Mouse (Mus musculus) cerebellum, adult 9-10 months (tissue): ENCODE results near the gene Zfp644.

ENCODE experiments used
- DNase-seq: peaks from one replicate; pipeline ENCODE4 v3.0.0; 2022

Gene Zfp644

DNA sequence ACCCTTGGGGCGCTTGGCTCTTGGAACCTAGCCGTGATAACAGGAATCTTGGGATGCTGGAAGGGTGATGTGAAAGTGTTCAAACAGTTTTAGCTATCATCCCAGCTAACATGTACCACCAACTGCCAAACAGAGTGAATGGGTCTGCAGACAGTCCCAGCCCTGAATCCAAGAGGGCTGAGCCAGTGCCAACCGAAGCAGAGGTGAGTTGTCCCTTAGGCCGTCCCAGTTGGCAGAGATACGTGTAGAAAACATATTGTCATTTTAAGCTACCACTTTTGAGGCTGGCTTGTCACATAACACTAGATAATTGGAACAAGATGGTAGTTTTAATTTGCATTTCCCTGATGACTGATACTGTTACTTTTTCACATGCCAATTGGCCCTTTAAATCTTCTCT is 106.4 kb downstream of the Zfp644 start:
- no peak for DNase-seq

DNA sequence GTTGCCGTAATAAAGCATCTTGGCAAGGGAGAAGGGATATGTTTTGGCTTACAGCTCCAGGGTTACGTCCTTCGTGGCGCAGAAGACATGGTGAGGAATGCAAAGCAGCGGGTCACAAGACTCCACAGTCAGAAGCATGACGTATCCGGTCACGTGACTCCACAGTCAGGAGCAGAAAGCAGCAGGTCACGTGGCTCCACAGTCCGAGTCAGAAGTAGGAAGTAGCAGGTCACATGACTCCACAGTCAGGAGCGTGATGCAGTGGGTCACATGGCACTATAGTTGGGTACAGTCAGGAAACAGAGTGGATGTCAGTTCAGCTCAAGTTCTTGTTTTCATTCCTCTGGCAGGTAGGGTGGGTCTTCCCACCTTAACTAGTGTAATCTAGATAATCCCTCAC is 107.4 kb downstream of the Zfp644 start:
- DNase-seq, result no peak

DNA sequence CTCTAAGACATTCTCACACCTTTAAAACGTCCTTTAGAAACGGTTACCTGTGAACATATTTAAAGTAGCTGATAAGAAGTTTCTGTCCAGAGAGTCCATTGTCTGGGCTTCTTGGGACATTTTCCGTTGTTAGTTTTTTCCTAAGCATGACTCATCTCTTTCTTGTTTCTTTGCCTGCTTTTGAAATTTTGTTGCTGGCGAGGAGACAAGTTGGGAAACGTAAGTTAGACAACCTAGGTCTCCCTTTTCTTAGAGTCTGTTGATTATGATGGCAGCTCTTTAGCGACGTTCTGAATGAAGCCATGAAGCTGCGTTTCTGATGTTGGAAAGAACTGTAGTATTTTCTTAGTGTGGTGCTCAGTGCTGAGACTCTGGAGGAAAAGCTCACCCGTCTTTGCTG is 108.1 kb downstream of the Zfp644 start:
- no peak for DNase-seq

DNA sequence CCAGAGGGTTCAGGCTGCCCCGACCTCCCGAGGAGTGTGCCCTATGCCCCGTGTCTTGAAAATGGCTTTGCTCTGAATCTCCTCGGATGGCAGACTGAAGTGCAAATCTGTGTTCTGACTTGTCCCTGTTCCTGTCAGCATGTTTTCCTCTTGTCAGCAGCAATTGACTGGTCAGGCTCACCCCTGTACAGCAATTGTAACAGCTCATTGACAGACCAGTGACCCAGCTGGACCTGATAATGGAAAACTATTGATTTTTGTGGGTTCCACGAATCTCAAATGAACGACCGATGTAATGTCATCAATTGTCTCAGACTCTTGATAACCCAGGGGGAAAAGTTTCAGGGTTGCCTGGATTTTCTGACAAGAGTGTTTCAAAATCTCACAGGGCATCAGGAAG is 116.1 kb downstream of the Zfp644 start:
- no peak for DNase-seq

DNA sequence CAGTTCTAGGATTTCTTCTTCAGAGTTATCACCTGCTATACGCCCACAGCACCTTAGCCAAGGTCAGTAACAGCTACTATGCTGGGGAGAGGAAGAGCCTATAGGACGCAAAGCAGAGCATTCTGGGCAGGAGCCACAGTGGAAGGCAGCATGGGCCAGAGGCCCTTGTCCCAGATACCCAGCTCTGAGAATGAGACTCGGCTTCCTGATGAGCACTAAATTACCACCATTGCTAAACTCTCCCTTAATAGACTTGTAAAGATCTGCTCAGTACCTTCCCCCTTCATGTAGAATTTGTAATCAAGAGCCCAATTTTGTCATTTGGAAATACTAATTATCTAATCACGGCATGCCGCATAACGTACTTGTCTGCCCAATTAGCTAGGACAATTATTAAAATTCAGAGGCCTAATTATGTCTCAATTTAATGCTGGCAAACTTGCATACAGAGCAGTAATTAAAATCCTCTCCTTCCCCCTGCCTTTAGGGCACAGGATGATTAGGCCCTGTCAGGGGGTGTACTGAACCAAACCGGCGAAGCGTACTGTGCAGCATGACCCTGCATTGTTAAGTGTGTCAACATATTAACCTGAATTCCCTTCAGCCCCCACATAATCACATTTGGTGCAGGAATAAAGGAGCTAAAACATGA is 119.7 kb downstream of the Zfp644 start:
- DNase-seq, result no peak

DNA sequence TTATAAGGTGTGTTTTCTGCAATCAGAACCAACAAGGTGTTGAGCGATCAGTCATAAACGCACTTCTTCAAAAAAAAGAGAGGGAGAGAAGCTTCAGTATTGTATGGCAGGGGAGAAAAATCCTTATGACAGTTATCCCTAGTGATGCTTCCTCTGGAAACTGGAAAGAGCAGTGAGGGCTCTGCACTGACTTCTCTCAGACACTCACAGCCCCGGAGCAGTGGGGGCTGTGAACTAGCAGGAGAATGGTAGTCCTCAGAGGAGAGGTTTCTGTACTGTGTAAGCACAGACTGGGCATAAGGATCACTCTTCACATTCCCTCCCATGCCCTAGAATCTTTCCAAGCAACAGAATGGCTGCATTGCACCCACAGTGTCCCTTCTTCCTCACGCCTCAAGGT is 122.0 kb downstream of the Zfp644 start:
- no peak for DNase-seq

DNA sequence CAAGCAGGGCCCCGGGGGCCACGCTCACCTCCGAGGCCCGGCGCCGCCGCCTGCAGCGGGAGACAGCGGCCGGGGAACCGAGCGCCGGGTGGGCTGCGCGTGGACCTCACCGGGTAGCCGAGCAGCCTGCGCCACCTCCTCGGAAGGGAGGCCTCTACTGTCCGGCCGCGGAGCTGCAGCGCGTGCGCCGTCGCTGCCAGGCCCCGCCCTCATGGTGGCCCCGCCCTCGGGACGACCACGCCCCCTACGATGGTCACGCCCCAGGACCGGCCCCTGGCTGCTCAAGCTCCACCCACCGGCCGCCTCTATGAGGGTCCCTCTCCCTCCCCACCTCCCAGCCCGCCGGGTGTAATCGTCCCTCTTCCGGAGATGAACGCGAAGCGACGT is 122.5 kb downstream of the Zfp644 start:
- peak; percentile 91 for DNase-seq

DNA sequence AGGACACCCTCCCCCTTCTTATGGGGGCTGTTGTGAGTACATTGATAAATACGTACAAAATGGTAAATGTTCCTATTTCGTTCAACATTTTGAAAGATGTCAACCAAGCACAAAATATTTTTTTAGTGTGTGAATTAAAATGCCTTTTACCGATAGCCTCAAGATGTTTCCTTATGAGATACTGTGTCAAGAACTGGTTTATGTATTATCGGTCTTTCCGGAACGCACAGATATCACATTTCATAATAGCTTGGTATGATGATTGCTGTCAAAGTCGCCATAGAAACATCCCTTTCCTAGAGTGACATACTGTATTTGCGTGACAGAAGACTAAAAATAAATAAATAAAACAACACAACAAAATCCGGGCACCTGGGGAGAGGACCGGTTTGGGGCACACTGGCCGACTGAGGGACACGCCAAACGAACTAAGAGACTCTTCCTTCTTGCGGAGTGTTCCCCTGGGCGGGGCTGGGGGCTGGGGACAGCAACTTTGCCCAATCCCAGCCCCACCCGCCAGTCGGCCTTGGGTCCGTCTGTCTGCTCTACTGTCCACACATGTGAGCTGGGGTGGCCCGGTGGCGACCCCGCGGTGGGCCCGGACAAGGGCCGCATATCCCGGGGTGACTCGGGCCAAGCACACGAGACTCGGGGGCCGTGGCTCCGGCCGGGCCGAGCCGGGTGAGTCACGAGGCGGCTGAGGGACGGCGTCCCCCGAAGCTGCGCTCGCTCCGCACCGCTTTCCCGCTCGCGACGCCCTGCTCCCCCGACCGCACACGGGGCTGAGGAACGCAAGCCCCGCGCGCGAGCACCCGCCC is 123.1 kb downstream of the Zfp644 start:
- peak; percentile 57 for DNase-seq
